Mouse (Mus musculus) intestine, postnatal 0 days (tissue): ENCODE data around the gene Fezf2. TPM values are rescaled to one million over a fixed set of nuclear protein-coding genes. Genes with fewer than 3 reads are reported as not detected.
A peak's percentile ranks its signal among the peaks of the same experiment; 100 is the strongest.

ENCODE experiments used
- ATAC-seq: fragments of 200-750 bp; cut with Nextera tagmentation; 2 replicates; pipeline ENCODE4 v1.8.0; 2017; ENCODE audit warnings: mild to moderate bottlenecking, moderate TSS enrichment, moderate library complexity
- H3K27ac ChIP-seq: fragments of 300-500 bp; sonication (generic); 2 replicates; pipeline ENCODE4 v1.5.1; 2014; ENCODE audit warnings: mild to moderate bottlenecking, low read depth, low read length, moderate library complexity
- H3K27me3 ChIP-seq: fragments of 300-500 bp; sonication (generic); replicated peaks from 2 replicates; pipeline ENCODE4 v1.6.1; 2014; ENCODE audit warnings: low read length, mixed read lengths; ENCODE audit not compliant: control insufficient read depth, insufficient read depth
- H3K36me3 ChIP-seq: fragments of 300-500 bp; sonication (generic); 2 replicates; pipeline ENCODE4 v1.6.1; 2014; ENCODE audit warnings: mild to moderate bottlenecking, moderate library complexity; ENCODE audit not compliant: control insufficient read depth, insufficient read depth
- H3K4me1 ChIP-seq: fragments of 300-500 bp; sonication (generic); replicated peaks from 2 replicates; pipeline ENCODE4 v1.6.1; 2014; ENCODE audit warnings: antibody characterized with exemption, low read length, mixed read lengths; ENCODE audit not compliant: control insufficient read depth, insufficient read depth
- H3K4me2 ChIP-seq: fragments of 300-500 bp; sonication (generic); replicated peaks from 2 replicates; pipeline ENCODE4 v1.6.1; 2014; ENCODE audit warnings: low read depth, mild to moderate bottlenecking, moderate library complexity
- H3K4me3 ChIP-seq: fragments of 300-500 bp; sonication (generic); 2 replicates; pipeline ENCODE4 v1.5.1; 2014; ENCODE audit warnings: low read depth, low read length
- H3K9ac ChIP-seq: fragments of 300-500 bp; sonication (generic); 2 replicates; pipeline ENCODE4 v1.6.1; 2014; ENCODE audit warnings: mild to moderate bottlenecking, low read depth, low read length
- H3K9me3 ChIP-seq: fragments of 300-500 bp; sonication (generic); 2 replicates; pipeline ENCODE4 v1.6.1; 2016; ENCODE audit warnings: mixed run types; ENCODE audit not compliant: control insufficient read depth
- CTCF ChIP-seq: sonication (generic); IDR thresholded peaks from 2 replicates; pipeline ENCODE4 v1.5.1; 2016; ENCODE audit warnings: low read depth, mild to moderate bottlenecking, control low read depth, antibody characterized with exemption, moderate library complexity
- WGBS: fragments of 180-500 bp; shearing (Covaris S2); extraction: QIAGEN DNeasy Blood & Tissue Kit; methylation state at CpG from one replicate; pipeline ENCODE4 v1.1.7; 2014; 5-methylcytosine and 5-hydroxymethylcytosine counted together
- polyA plus RNA-seq: library from polyadenylated mRNA; unstranded; fragments of >200 nt; fragmentation: Nextera tagmentation; extraction: Ambion mirVana; gene quantifications from 2 replicates; pipeline ENCODE4 v1.2.1, GENCODE M21; 2015

The Fezf2 gene
- polyA plus RNA-seq, 1 experiment from 2014 or later: not detected

DNA sequence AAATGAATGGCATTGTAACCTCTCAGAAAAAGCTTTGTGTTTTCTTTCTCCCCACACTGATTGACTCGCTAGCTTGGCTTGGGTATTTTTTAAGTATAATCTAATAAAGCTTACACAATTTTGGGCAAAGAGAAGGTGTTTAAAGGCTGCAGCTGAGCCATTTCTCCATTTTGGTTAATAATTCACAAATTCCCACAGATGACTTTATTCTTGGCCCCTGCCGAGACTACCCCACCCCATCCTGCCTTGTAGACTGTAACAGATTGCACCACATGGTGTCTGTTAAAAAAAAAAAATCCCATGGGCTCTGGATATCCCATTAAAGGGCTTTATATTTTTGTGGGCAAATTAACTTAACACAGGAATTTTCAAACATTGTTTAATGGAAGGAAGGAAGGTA is 44.9 kb downstream of the Fezf2 start:
- Histone ChIP-seq H3K4me1 (no peaks in the 10 kb centered on the region), H3K4me2 (no peak overlapping the region), H3K9me3 (no peaks in the 10 kb centered on the region), H3K9ac (no peak overlapping the region), H3K27me3 (no peaks in the 10 kb centered on the region), H3K4me3 (no peak overlapping the region), H3K36me3 (peaks cover 11% of the 10 kb centered on the region), H3K27ac (no peak overlapping the region)
- no peak for TF ChIP-seq CTCF
- no peak for ATAC-seq
- 43% methylated on average over 2 of the region's 2 CpGs for WGBS

DNA sequence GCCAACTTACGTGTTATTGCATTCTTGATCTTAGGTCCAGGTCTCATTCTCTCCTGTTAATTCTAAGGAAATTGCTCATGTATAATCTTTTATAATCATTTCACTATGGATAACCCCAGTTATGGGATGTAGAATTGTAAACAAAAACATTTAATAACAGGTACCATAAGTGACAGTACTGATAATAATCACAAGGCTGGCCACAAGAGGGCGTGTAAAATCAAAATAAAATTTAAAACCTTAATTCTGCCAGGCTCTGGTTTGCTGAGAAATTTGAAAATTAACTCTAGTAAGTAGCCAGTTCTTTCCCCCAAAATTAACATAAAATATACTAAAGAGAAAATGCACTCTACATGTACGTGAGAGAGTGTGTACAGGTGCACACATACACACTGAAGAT is 47.3 kb downstream of the Fezf2 start:
- Histone ChIP-seq H3K27ac (no peak overlapping the region), H3K27me3 (no peaks in the 10 kb centered on the region), H3K4me2 (no peak overlapping the region), H3K36me3 (peaks cover 17% of the 10 kb centered on the region), H3K4me1 (no peaks in the 10 kb centered on the region), H3K9ac (no peak overlapping the region), H3K4me3 (no peak overlapping the region), H3K9me3 (no peaks in the 10 kb centered on the region)
- ATAC-seq: no peak
- 70% methylated on average over 3 of the region's 3 CpGs for WGBS
- TF ChIP-seq CTCF: peak; percentile 48

DNA sequence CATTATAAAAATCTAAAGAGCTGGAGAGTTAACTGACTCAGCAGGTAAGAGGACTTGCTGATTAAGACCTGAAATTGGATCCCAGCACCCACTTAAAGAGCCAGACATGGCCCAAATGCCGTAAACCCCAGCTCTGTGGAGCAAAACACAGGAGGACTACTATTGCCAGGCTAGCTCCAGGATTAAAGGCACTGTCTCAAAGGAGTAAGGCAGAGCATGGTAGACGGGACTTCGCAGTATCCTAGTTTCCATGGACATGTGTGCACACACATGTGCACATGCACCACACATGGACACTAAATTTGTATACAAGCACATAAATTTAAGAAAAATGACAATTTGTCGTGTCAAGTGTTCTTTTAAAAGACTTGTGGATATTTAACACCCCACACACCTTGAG is 47.7 kb downstream of the Fezf2 start:
- ATAC-seq: no peak
- no peak for TF ChIP-seq CTCF

DNA sequence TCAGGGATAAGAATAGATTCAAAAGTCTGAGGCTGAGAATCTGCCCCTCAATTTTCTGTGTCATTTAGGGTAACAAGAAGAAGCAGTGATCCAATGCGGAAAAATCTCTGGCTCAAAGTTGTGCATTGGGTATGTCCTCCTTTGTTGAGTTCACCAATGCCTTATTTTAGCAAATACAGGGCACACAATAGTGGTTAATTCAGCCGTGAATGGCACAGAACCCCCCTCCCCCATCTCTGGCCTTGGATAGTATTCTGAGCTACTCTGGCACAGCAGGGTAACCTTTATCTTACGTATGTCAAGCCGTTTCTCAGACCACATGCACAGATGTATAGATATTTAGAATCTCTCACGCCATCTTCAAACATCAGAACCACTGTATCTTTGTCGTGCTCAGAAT is 48.3 kb downstream of the Fezf2 start:
- Histone ChIP-seq H3K27me3 (no peaks in the 10 kb centered on the region), H3K4me2 (no peak overlapping the region), H3K9me3 (no peaks in the 10 kb centered on the region), H3K4me3 (no peak overlapping the region), H3K27ac (no peak overlapping the region), H3K4me1 (no peaks in the 10 kb centered on the region), H3K36me3 (peaks cover 19% of the 10 kb centered on the region), H3K9ac (no peak overlapping the region)
- no peak for TF ChIP-seq CTCF
- 85% methylated on average over 6 of the region's 6 CpGs for WGBS
- ATAC-seq: no peak

More for the DNA sequence above, 47.7 kb downstream of the Fezf2 start:
- no peaks in the 10 kb centered on the region for H3K4me1 ChIP-seq
- 79% methylated on average over 4 of the region's 4 CpGs for WGBS
- no peaks in the 10 kb centered on the region for H3K9me3 ChIP-seq
- no peak overlapping the region for H3K4me3 ChIP-seq
- no peak overlapping the region for H3K27ac ChIP-seq
- H3K27me3 ChIP-seq: no peaks in the 10 kb centered on the region
- H3K4me2 ChIP-seq: no peak overlapping the region
- peaks cover 19% of the 10 kb centered on the region for H3K36me3 ChIP-seq
- H3K9ac ChIP-seq: no peak overlapping the region

DNA sequence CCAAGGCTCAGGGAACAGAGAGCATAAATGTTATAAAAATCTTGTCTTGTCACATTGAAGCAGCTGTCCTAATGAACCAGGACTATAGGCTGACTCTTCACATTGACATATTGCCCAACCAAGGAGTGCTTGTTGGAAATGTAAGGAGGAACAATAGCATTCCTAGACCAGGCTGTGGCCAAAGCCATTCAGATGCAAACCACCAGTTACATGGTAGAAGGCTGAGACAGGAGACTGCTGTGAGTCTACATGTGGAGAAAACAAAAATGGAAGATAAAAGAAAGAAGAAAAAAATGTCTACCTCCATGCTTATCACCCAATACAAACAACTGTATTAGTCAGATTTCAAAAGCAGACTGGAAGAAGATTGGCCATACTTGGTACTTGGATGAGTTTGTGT is 48.8 kb downstream of the Fezf2 start:
- Histone ChIP-seq H3K36me3 (peaks cover 23% of the 10 kb centered on the region), H3K27me3 (no peaks in the 10 kb centered on the region), H3K9me3 (no peaks in the 10 kb centered on the region), H3K4me1 (no peaks in the 10 kb centered on the region), H3K27ac (no peak overlapping the region), H3K4me2 (no peak overlapping the region), H3K4me3 (no peak overlapping the region), H3K9ac (no peak overlapping the region)
- ATAC-seq: no peak
- no peak for TF ChIP-seq CTCF

DNA sequence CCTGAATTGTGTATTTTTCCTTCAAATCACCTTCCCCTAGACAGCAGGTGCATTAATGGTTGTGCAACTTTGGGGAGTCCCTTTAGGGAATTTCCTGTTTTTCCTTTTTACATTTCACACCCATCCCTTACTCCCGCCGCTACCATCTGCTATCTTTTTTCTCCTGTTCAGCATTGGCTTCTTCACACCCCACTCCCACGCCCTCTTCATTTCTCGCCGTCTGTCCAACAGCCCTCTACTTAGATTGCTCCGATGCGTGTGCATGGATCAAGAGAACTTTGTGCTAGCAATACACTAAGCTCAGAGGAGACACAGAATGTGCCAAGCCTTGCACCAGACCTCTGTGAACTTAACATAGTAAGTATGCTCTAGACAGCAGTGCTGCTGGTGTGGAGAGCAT is 51.6 kb downstream of the Fezf2 start:
- no peak overlapping the region for H3K9ac ChIP-seq
- no peak overlapping the region for H3K4me3 ChIP-seq
- no peaks in the 10 kb centered on the region for H3K27me3 ChIP-seq
- ATAC-seq: no peak
- H3K4me2 ChIP-seq: no peak overlapping the region
- no peaks in the 10 kb centered on the region for H3K9me3 ChIP-seq
- WGBS: 82% methylated on average over 7 of the region's 7 CpGs
- peaks cover 24% of the 10 kb centered on the region for H3K36me3 ChIP-seq
- TF ChIP-seq CTCF: no peak
- no peak overlapping the region for H3K27ac ChIP-seq
- H3K4me1 ChIP-seq: no peaks in the 10 kb centered on the region

Other genes with a start within 250 kb of the Fezf2 start
- gene Gm49355, start 64.2 kb downstream of the Fezf2 start, polyA plus RNA-seq: 0.12 and 0.23 TPM in 2 replicates
- gene 3830406C13Rik, start 64.0 kb downstream of the Fezf2 start, polyA plus RNA-seq: 39.8 and 41.6 TPM in 2 replicates